Mouse (Mus musculus): ENCODE results near the gene Pigu.

DNA sequence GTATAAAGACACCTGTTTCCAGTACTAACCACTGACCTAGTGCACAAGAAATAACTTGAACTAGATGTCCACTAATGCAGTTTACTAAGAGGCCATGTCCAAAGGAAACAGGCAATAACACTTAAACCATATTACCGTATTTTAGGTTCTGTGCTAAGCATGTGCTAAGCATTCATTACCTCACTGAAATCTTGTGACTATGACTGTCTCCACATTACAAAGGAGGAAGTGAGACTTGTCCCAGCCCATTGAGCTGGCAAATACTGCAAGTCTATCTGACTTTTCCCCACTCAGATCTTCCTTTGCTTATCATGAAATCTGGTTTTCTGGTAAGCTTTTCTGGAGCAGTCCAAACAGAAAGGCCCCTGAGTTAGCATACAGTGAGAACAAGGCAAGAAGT lies 47.4 kb upstream of the Pigu start:
- TF ChIP-seq CTCF (IDR thresholded peaks at IDR 0.05; ENCODE audit: low read depth, low read length) (no peak), POLR2A (IDR thresholded peaks at IDR 0.05; ENCODE audit: insufficient read depth, low read length) (no peak)
